Mouse (Mus musculus) heart, adult 2 months (tissue): ENCODE results near the gene Gadd45g. TPM values are rescaled to one million over a fixed set of nuclear protein-coding genes. Genes with fewer than 3 reads are reported as not detected.

Source experiments
- DNase-seq, 2 experiments: peaks; one replicate each; pipeline ENCODE4 v3.0.0; 2021
- H3K27ac ChIP-seq: fragments of 200-600 bp; 2 replicates; pipeline ENCODE4 v1.8.1; 2022
- H3K27me3 ChIP-seq: fragments of 200-500 bp; 2 replicates; pipeline ENCODE4 v1.6.1; 2012; ENCODE audit warnings: mild to moderate bottlenecking, low read length, inconsistent platforms, mixed read lengths; ENCODE audit not compliant: control insufficient read depth, insufficient read depth
- H3K36me3 ChIP-seq: fragments of 200-500 bp; 2 replicates; pipeline ENCODE4 v1.6.1; 2012; ENCODE audit warnings: low read length, inconsistent platforms; ENCODE audit not compliant: control insufficient read depth, insufficient read depth
- H3K4me1 ChIP-seq: fragments of 200-500 bp; 2 replicates; pipeline ENCODE4 v1.6.1; 2011; ENCODE audit warnings: low read length; ENCODE audit not compliant: control insufficient read depth, insufficient read depth
- H3K4me3 ChIP-seq: fragments of 200-600 bp; 2 replicates; pipeline ENCODE4 v1.8.1; 2022
- H3K79me2 ChIP-seq: fragments of 200-500 bp; replicated peaks from 2 replicates; pipeline ENCODE4 v1.6.1; 2012; ENCODE audit warnings: mild to moderate bottlenecking, inconsistent platforms, low read length, moderate library complexity, mixed read lengths; ENCODE audit not compliant: control insufficient read depth, insufficient read depth
- H3K9ac ChIP-seq: fragments of 200-500 bp; 2 replicates; pipeline ENCODE4 v1.6.1; 2012; ENCODE audit warnings: low read depth, mild to moderate bottlenecking, control low read depth, inconsistent platforms, low read length, mixed read lengths
- CTCF ChIP-seq: fragments of 200-600 bp; IDR thresholded peaks from 2 replicates; pipeline ENCODE4 v1.8.1; 2022; ENCODE audit warnings: antibody characterized with exemption, mild to moderate bottlenecking, moderate library complexity
- EP300 ChIP-seq: fragments of 200-500 bp; IDR thresholded peaks from 2 replicates; pipeline ENCODE4 v1.6.1; 2011; ENCODE audit warnings: low read depth, low read length, control low read depth; ENCODE audit not compliant: insufficient read depth
- POLR2A ChIP-seq: fragments of 200-500 bp; IDR thresholded peaks from 2 replicates; pipeline ENCODE4 v1.6.1; 2011; ENCODE audit warnings: mild to moderate bottlenecking, low read depth, low read length, control low read depth; ENCODE audit not compliant: insufficient read depth
- WGBS: fragments of 180-500 bp; shearing (Covaris S2); methylation state at CpG from one replicate; pipeline ENCODE4 v1.1.7; 2018; 5-methylcytosine and 5-hydroxymethylcytosine counted together
- intact Hi-C: fragments of 180-260 bp; cut with DNase I; formaldehyde crosslinking; loops from one replicate; pipeline ENCODE4 v1.15.1; 2025
- polyA plus RNA-seq: library from polyadenylated mRNA; depleted of rRNA; stranded (reverse); fragments of >200 nt; gene quantifications from 2 replicates; pipeline ENCODE4 v1.2.3, GENCODE M21; 2012
- total RNA-seq, 2 experiments: library from RNA; stranded (reverse); gene quantifications; 2 replicates each; pipeline ENCODE4 v1.2.3; 2021

The Gadd45g gene
- total and polyA plus RNA-seq, 3 experiments, result 8.2 to 24.3 (median 19.0) TPM

DNA sequence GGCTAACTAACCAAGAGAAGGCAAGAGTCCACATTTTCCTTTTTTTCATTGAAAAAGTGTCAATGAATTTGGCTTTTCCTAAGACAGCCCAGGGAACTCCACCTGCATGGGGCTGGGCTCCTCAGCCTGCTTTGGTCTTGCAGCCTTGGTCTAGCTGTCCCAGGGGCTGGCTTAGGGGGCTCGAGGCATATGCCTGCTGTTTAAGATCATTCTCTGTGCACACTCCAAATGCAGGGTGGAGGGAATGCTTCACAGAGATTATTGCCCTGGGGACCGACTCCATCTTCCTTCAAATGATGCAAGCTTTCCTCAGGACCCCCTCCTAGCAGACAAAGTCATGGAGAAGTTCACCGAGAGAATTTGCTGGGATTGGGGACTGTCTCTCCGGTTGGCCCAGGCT lies 3.2 kb upstream of the Gadd45g start:
- intact Hi-C loops, result no loop called here
- Histone ChIP-seq H3K4me1 (peaks cover 5% of the 10 kb centered on the region), H3K4me3 (no peak overlapping the region), H3K9ac (no peak overlapping the region), H3K36me3 (no peaks in the 10 kb centered on the region), H3K27me3 (no peaks in the 10 kb centered on the region), H3K27ac (no peak overlapping the region), H3K79me2 (no peaks in the 10 kb centered on the region)
- DNase-seq, result no peak
- TF ChIP-seq CTCF, result no peak
- no peak for TF ChIP-seq POLR2A
- no peak for TF ChIP-seq EP300
- WGBS, result 70% methylated on average over 4 of the region's 4 CpGs

DNA sequence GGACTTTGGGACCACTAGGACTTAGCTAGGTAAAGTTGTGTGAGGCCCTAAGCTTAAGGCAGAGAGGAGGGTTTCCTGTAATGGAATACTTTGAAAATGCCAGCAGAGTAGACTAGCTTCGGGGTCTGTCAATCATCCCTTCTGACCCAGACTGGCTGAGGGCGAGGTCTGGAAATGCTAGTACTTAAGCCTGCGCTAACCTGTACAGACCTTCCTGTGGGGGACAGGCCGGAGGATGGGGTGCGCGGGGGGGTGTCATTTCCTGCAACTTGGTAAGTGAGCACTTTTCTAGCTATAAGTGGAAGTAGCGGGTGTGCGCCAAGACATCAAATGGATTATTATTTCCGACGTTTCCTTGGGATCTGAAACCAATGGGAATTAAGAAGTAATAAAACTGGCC lies 2.4 kb upstream of the Gadd45g start:
- Histone ChIP-seq H3K4me1 (peaks cover 9% of the 10 kb centered on the region), H3K79me2 (no peaks in the 10 kb centered on the region), H3K9ac (no peak overlapping the region), H3K4me3 (no peak overlapping the region), H3K27me3 (no peaks in the 10 kb centered on the region), H3K27ac (no peak overlapping the region), H3K36me3 (no peaks in the 10 kb centered on the region)
- TF ChIP-seq POLR2A (no peak), EP300 (no peak), CTCF (no peak)
- DNase-seq, result no peak
- 57% methylated on average over 10 of the region's 10 CpGs for WGBS
- intact Hi-C loops, result no loop called here

DNA sequence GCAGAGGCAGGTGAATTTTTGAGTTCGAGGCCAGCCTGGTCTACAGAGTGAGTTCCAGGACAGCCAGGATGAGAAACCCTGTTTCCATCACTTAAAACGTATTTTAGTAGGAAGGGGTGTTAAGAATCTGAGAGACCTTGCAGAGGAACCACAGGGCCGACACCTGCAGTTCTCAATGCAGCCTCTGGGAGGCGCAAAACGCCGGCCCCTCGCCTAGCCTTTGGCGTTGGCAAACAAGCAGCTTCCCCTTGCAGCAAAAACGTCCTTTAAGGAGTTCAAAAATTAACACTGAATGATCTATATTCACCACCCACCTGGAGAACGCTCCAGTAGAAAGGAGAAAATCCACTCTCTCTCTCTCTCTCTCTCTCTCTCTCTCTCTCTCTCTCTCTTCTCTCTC lies 1.8 kb upstream of the Gadd45g start:
- Histone ChIP-seq H3K4me1 (peaks cover 9% of the 10 kb centered on the region), H3K4me3 (no peak overlapping the region), H3K27me3 (no peaks in the 10 kb centered on the region), H3K27ac (no peak overlapping the region), H3K79me2 (no peaks in the 10 kb centered on the region), H3K9ac (no peak overlapping the region), H3K36me3 (no peaks in the 10 kb centered on the region)
- TF ChIP-seq POLR2A (no peak), EP300 (0 out of 2 replicates have a peak, but pooled peaks have one; percentile 15), CTCF (peak; percentile 86)
- DNase-seq, result peak; percentile 72 to 83
- intact Hi-C loops, result loop anchor here (1.0 to 5.0 kb wide), 4 partner anchors 118 to 379 kb away; no protein-coding TSS in a partner anchor
- 10% methylated on average over 10 of the region's 10 CpGs for WGBS

DNA sequence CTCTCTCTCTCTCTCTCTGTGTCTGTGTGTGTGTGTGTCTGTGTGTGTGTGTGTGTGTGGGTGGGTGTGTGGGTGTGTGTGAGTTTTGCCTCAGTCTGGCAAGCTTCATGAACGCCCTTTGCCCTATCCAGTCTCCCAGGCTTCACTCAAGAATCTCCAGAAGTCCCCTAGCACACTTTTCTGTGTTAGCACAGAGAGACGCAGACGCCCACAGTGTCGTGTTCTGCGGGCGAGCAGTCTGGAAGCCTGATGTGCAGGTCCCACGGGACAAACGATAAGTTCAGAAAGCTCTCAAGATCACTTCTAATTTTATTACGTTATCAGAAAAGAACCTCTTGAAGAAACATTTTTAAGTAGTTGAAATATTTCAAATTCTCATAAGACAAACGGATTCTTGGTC lies 1.4 kb upstream of the Gadd45g start:
- H3K9ac ChIP-seq, result no peak overlapping the region
- H3K79me2 ChIP-seq, result no peaks in the 10 kb centered on the region
- no peaks in the 10 kb centered on the region for H3K27me3 ChIP-seq
- peak overlapping the region; percentile 83 for H3K4me3 ChIP-seq
- WGBS, result 10% methylated on average over 10 of the region's 10 CpGs
- intact Hi-C loops, result loop anchor here (1.0 to 5.0 kb wide), 4 partner anchors 117 to 378 kb away; no protein-coding TSS in a partner anchor
- H3K4me1 ChIP-seq, result peaks cover 9% of the 10 kb centered on the region
- H3K27ac ChIP-seq, result peak overlapping the region; percentile 97; the same call in 1 of the 2 replicates
- no peaks in the 10 kb centered on the region for H3K36me3 ChIP-seq
- peak; percentile 44 to 51 for DNase-seq
- TF ChIP-seq POLR2A (no peak), CTCF (no peak), EP300 (no peak)

- H3K9ac ChIP-seq, result peak overlapping the region; percentile 81
- peak overlapping the region; percentile 97 for H3K27ac ChIP-seq
- peak overlapping the region; percentile 83 for H3K4me3 ChIP-seq
- no peaks in the 10 kb centered on the region for H3K27me3 ChIP-seq
- no peaks in the 10 kb centered on the region for H3K36me3 ChIP-seq
- H3K79me2 ChIP-seq, result no peaks in the 10 kb centered on the region
- WGBS, result 1% methylated on average over 45 of the region's 45 CpGs
- intact Hi-C loops, result loop anchor here (1.0 to 5.0 kb wide), 6 partner anchors 117 to 378 kb away; no protein-coding TSS in a partner anchor
- peak; percentile 86 to 93 for DNase-seq
- no peak for TF ChIP-seq EP300
- peak; percentile 84 for TF ChIP-seq CTCF
- peaks cover 9% of the 10 kb centered on the region for H3K4me1 ChIP-seq
These were observed 787 bp upstream of the Gadd45g start for GRCm38 (mm10) chr13:51845591-51846191.

- WGBS, result under 1% methylated on average over 63 of the region's 63 CpGs
- Histone ChIP-seq H3K4me1 (peaks cover 9% of the 10 kb centered on the region), H3K79me2 (no peaks in the 10 kb centered on the region), H3K9ac (peak overlapping the region; percentile 73), H3K4me3 (peak overlapping the region; percentile 83), H3K36me3 (no peaks in the 10 kb centered on the region), H3K27me3 (no peaks in the 10 kb centered on the region), H3K27ac (peak overlapping the region; percentile 97)
- TF ChIP-seq CTCF (no peak; the same call in 1 of the 2 replicates), EP300 (0 out of 2 replicates have a peak, but pooled peaks have one; percentile 25)
- DNase-seq, result peak; percentile 85
- intact Hi-C loops, result loop anchor here (1.0 to 5.0 kb wide), 6 partner anchors 21 to 240 kb away; no protein-coding TSS in a partner anchor
These were observed 653 bp downstream of the Gadd45g start for GRCm38 (mm10) chr13:51846868-51847793.
